Mouse (Mus musculus) erythroblast, embryonic 14.5 days (primary cell): ENCODE results near the gene Cacna1h. TPM values are rescaled to one million over a fixed set of nuclear protein-coding genes. Genes with fewer than 3 reads are reported as not detected.

ENCODE experiments used
- H3K27me3 ChIP-seq: 2 replicates; pipeline ENCODE4 v1.6.1; 2012; ENCODE audit warnings: inconsistent platforms; ENCODE audit not compliant: control insufficient read depth
- H3K36me3 ChIP-seq: 2 replicates; pipeline ENCODE4 v1.6.1; 2012; ENCODE audit warnings: mild to moderate bottlenecking, inconsistent platforms; ENCODE audit not compliant: control insufficient read depth
- H3K4me1 ChIP-seq: 2 replicates; pipeline ENCODE4 v1.6.1; 2012; ENCODE audit warnings: inconsistent platforms; ENCODE audit not compliant: control insufficient read depth
- H3K4me3 ChIP-seq: replicated peaks from 2 replicates; pipeline ENCODE3; 2012; ENCODE audit warnings: moderate library complexity, mild to moderate bottlenecking, inconsistent platforms
- H3K9me3 ChIP-seq: 2 replicates; pipeline ENCODE4 v1.6.1; 2012; ENCODE audit warnings: low read length, inconsistent platforms, mixed read lengths; ENCODE audit not compliant: control insufficient read depth
- GATA1 ChIP-seq: IDR thresholded peaks from 2 replicates; pipeline ENCODE4 v1.6.1; 2012; ENCODE audit warnings: low read length, inconsistent platforms, mixed read lengths
- TAL1 ChIP-seq: IDR thresholded peaks from 3 replicates; pipeline ENCODE4 v1.6.1; 2012; ENCODE audit warnings: low read length, inconsistent platforms, mixed read lengths
- polyA plus RNA-seq: library from polyadenylated mRNA; stranded (reverse); fragments of >175 nt; gene quantifications from 2 replicates; pipeline ENCODE4 v1.2.3, GENCODE M21; 2012

The Cacna1h gene
- polyA plus RNA-seq, 1 experiment = 0.26 TPM

DNA sequence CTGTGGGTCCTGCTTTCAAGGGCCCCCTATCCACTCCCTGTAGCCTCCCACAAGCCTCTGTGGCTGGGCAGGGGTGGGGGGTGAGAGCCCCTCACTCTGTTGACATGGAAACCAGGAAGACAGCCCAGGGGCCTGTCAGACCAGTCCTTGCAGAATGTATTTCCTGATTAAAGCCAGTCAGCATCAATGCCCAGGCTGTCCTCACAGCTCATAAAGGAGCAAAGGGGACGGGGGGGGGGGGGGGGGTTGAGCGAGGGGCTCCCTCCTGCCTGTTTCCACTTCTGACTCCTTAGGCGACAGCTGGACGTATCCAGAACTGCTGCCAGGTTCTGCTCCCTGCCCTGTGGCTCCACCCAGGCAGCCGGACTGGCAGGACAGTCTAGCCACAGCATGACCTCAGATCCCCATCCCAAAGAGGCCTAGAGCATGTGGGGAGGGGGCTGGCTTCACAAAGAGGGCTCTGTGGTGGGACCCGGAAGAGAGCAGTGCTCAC, 18.1 kb downstream of the Cacna1h start:
- Histone ChIP-seq H3K27me3 (no peaks in the 10 kb centered on the region), H3K36me3 (no peaks in the 10 kb centered on the region), H3K4me1 (no peaks in the 10 kb centered on the region; the same call in 1 of the 2 replicates), H3K9me3 (no peaks in the 10 kb centered on the region), H3K4me3 (no peak overlapping the region)
- TF ChIP-seq GATA1 (no peak), TAL1 (no peak)

DNA sequence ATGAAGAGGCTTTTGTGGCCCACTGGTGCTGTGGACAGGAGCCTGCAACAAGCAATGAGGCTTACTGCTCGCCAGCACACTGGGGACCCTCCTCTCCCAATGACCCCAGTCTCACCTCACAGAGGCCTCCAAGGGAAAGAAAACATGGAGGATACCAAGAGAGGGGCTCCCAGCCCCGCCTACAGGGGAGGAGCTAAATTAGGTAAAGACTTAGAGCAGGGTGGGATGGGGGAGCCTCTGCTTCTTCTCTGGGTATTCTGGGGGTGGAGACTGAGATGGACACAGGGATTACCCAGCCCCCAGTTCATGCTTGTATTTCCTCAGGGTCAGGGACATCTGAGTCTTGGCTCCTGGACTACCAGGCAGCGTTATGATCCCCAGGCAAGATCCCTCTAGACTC, 18.7 kb downstream of the Cacna1h start:
- no peaks in the 10 kb centered on the region for H3K36me3 ChIP-seq
- H3K9me3 ChIP-seq = no peaks in the 10 kb centered on the region
- TF ChIP-seq GATA1 (no peak), TAL1 (no peak)
- no peaks in the 10 kb centered on the region for H3K27me3 ChIP-seq
- no peaks in the 10 kb centered on the region; the same call in 1 of the 2 replicates for H3K4me1 ChIP-seq
- no peak overlapping the region for H3K4me3 ChIP-seq

DNA sequence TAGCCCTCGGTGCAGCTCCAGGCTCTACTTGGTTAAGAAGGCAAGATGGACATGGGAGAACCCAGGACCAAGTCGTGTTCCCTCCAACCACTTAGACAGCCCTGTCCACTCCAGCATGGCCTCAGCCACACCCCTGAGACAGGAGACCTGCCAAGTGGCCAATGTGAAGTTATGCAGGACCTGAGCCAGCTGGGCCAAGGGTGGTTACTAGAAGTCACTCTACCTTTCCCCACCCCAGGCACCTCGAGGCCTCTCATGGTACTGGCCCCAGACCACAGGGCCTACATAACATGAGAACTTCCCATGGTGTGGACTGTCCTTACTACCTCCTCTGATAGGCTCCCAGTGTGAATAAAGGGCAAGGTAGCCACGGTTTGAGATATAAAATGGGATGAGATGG, 19.4 kb downstream of the Cacna1h start:
- H3K36me3 ChIP-seq = no peaks in the 10 kb centered on the region
- no peak for TF ChIP-seq GATA1
- TF ChIP-seq TAL1 = no peak
- H3K27me3 ChIP-seq = no peaks in the 10 kb centered on the region
- no peaks in the 10 kb centered on the region for H3K9me3 ChIP-seq
- no peaks in the 10 kb centered on the region; the same call in 1 of the 2 replicates for H3K4me1 ChIP-seq
- no peak overlapping the region for H3K4me3 ChIP-seq

DNA sequence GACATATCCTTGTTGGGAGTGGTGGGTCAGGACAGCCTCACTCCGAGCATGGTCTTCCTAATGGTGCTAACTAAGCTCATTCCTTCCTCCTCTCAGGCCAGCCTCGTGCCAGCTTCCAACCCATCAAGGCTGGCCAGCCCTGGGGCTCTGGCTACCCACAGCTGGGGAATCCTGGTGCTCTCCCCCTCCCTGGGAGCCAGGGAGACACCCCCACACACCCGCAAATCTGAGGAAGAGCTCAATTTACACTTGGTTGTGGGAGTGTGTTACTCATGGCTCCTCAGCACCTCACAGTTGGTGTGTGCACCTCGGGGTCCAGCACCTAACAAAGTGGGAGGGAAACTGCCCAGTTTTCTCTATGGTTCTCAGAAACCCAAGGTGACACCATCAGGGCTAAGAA, 22.3 kb downstream of the Cacna1h start:
- H3K36me3 ChIP-seq = no peaks in the 10 kb centered on the region
- H3K27me3 ChIP-seq = no peaks in the 10 kb centered on the region
- H3K4me1 ChIP-seq = no peaks in the 10 kb centered on the region
- TF ChIP-seq GATA1 (no peak), TAL1 (no peak)
- no peak overlapping the region for H3K4me3 ChIP-seq
- no peaks in the 10 kb centered on the region for H3K9me3 ChIP-seq

DNA sequence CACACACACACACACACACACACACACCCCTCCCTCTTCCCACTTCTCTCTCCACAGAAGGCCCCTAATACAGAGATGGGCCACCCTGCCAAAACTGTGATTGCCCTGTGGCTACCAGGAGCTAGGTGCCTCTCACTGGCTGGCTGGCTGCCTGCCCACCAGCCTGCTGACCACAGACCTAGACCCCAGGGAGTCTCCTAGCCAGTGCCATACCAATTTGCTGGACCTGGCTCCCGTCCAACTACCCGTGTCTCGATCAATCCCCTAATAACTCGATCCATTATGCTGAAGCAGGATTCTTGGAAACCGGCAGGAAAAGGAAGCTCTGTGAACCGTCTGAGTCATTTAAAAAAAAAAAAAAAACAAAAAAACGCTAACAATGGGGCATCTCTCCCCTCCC, 22.8 kb downstream of the Cacna1h start:
- no peaks in the 10 kb centered on the region for H3K9me3 ChIP-seq
- no peaks in the 10 kb centered on the region for H3K36me3 ChIP-seq
- H3K4me3 ChIP-seq = no peak overlapping the region
- H3K27me3 ChIP-seq = no peaks in the 10 kb centered on the region
- TF ChIP-seq GATA1 (no peak), TAL1 (no peak)
- H3K4me1 ChIP-seq = no peaks in the 10 kb centered on the region

DNA sequence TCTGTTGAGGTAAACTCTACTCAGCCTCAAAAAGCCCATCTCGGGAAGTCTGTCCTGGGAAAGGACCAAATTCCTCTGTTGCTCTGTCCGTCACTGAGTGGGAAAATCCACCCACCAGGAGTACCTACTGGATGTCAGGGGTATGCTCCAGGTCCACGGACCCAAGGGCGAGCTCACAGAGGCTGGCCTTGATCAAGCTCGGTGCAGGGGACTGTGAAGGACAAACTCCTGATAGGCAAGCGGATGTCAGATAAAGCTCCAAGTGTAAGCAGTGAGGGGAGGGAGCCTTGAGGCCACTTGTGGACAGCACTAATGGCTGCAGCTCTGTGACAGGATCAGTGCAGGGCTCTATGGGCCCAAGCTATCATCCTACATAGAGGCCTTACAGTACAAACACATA, 23.4 kb downstream of the Cacna1h start:
- Histone ChIP-seq H3K4me1 (no peaks in the 10 kb centered on the region), H3K4me3 (no peak overlapping the region), H3K27me3 (no peaks in the 10 kb centered on the region), H3K9me3 (no peaks in the 10 kb centered on the region), H3K36me3 (no peaks in the 10 kb centered on the region)
- TF ChIP-seq TAL1 (no peak), GATA1 (no peak)

DNA sequence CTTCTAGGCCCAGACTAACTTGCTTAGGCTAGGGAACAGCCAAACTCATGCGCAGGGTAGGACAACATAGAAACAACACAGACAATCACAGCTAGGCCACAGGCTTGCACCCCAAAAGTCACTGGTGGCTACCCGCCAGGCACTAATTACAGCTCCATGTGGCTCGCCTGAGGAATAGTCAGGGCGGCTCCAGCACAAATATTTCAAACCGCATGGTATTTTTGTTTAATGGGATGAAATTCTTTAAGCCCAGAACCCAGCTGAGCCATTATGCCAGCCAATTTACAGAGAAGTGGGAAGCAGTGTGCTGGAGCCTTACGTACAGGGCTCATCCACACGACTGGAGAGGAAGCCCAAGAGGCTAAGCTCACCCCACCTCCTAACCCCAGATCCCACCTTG, 24.0 kb downstream of the Cacna1h start:
- TF ChIP-seq TAL1 (no peak), GATA1 (no peak)
- Histone ChIP-seq H3K9me3 (no peaks in the 10 kb centered on the region), H3K36me3 (no peaks in the 10 kb centered on the region), H3K27me3 (no peaks in the 10 kb centered on the region), H3K4me3 (no peak overlapping the region), H3K4me1 (no peaks in the 10 kb centered on the region)

DNA sequence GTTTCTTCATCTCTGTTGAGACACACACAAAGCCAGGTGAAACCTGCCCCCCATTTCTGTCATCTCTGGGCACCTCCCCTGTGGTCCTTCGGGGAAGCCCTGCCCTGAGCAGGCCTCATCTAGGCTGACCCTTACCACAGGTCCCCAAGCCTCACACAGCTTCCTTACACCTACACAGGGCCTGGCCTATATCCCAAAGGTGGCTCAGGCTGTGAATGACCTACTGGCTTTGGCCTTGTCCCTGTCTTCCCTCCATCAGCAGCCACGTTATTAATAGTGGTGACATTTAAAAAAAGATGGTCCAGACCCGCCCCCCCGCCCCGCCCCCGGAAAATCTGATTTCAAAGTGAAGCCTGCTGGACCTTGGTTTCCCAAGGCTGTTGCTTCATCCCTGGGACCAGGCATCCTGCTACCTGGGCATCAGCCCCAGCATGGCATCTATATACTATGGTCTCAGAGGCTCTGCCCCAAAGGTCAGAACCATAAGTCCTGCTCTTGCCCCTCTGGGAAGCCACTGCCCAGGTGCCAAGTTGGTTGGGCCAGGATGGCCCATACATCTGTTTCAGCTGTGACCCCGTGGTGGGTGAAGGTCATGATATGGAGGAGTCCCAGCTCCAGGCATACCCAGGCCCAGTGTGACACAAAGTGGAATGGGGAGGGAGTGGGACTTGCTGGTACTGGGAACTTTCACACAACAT, 25.1 kb downstream of the Cacna1h start:
- no peaks in the 10 kb centered on the region for H3K4me1 ChIP-seq
- no peaks in the 10 kb centered on the region for H3K9me3 ChIP-seq
- TF ChIP-seq GATA1 = no peak
- no peak for TF ChIP-seq TAL1
- H3K27me3 ChIP-seq = no peaks in the 10 kb centered on the region
- no peaks in the 10 kb centered on the region for H3K36me3 ChIP-seq
- no peak overlapping the region for H3K4me3 ChIP-seq

DNA sequence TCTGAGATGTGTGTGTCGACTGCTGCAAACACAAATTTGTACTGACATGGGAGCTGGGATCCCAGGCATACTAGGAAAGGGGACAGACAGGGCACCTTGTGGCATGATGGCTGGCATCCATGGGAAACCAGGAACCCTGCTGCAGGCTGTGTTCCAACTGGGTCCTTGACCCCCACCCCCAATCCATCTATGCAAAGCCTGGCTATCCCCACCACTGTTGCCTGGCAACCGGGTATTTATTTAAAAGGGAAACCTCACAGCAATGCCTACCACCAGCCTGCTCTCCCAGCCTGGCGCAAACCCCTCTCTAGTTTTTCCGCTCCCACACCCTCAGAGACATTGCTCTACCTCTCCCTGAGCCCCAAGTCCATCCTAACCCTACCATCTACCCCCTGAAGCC, 26.2 kb downstream of the Cacna1h start:
- Histone ChIP-seq H3K36me3 (no peaks in the 10 kb centered on the region), H3K4me3 (no peak overlapping the region), H3K9me3 (no peaks in the 10 kb centered on the region), H3K4me1 (no peaks in the 10 kb centered on the region), H3K27me3 (no peaks in the 10 kb centered on the region)
- TF ChIP-seq TAL1 (no peak), GATA1 (no peak)

DNA sequence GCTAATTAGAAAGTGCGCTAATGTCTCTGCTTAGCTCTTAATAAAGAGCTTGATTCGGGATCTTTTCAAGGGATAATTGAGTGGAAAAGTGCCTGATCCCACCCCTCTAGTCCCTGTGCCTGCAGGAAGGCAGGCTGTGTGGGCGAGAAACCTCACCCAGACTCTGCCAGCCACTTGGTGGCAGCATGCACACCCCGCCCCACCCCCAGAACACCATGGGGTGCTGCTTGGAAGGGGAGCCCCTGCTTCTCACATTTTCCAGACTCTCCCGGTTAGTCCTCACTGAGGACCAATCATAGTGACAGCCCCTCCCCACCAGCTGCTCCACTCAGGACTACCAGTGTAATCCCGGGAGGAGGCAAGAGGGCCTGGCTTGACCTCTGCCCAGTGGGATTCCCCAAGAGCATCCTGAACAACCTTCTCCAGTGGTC, 27.6 kb downstream of the Cacna1h start:
- Histone ChIP-seq H3K4me1 (no peaks in the 10 kb centered on the region), H3K36me3 (no peaks in the 10 kb centered on the region), H3K27me3 (no peaks in the 10 kb centered on the region), H3K9me3 (no peaks in the 10 kb centered on the region), H3K4me3 (no peak overlapping the region)
- no peak for TF ChIP-seq TAL1
- no peak for TF ChIP-seq GATA1
